Mouse (Mus musculus) ovary, adult 18-20 months (tissue): ENCODE data around the gene Wnt7b.

ENCODE experiments used
- DNase-seq: peaks from one replicate; pipeline ENCODE4 v3.0.0; 2022; ENCODE audit warnings: low spot score, mixed read lengths

The Wnt7b gene

DNA sequence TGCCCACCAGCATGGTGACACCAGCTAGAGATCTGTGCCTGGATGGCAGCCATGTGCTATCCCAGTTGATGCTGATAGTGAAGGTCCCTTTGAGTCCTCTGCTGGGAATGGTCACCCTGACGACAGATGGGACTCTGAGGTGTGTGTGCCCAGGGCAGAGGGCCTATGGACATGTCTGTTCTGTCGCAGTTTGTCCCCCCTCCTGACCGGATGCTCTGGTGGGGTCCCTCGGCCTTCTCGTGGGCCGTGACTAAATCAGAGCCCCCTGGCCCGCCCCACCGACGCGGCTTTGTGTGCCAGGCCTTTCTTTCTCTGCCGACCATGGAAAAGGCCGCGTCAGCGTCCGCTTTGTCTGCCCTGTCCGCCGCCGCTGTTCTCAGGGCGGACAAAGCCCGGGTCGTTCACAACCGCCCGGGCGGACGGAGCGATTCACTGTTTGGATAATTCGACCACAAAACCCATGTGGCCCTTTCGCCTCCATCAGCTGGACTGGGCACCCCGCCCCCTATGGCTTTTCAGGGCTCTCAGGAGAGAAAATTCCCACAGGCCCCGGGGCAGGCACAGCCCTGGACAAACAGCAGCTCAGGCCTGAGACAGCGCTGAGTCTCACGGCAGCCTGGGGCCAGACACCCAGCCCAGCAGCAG, 74.8 kb downstream of the Wnt7b start:
- no peak for DNase-seq

DNA sequence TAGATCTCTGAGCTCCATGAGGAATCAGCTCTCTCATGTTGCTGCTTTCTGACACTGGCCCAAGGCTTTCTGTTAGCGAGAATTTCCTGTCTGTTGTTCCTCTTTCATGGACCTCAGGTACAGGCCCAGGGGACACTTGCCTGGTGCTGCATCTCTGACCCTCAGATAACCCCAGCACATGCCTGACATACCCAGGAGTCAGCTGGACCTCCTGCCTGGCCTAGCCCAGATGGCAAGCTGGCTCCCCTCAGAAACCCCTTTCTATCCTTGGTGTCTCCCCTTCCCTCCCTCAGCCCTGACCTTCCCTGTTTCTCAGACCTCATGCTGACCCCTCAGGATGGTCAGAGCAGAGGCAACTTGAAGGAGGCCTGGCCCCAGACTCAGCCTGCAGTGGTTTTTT, 75.6 kb downstream of the Wnt7b start:
- DNase-seq = no peak

DNA sequence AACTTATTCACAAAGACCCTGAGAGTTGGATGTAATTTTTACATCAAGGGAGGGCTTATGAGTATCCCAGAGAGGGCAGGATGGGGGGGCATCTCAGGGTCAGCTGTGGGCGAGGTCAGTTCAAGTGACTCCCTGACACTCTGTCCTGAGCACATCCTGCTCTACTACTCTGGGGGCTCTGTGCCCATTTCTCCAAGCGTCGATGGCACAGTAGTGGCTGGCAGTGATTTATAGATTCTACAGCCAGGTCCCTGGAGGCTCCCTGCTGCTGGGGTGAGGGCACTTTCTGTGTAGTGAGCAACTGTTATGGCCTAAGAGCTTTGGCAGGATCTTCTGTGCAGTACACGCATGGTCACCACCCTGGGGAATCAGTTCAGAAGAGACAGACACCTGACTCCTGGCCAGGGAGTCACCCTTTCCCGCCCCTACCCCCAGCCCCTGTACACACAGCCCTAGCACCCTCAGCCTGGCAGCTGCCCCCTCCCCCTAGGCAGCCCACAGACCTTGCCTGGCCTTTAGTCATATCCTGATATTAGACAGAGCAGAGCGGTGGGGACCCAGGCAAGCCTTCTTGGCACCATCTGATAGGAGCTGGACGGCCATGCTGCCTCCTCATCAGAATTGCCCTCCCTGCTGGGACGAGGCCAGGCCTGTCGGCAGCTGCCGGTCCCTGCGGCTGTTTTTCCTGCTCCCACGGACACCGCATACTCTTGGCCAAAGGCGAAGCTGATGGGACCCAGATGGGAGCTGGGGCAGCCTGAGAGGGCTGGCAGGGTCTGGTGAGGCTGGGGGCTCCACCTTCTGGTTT, 77.0 kb downstream of the Wnt7b start:
- peak; percentile 21 for DNase-seq

DNA sequence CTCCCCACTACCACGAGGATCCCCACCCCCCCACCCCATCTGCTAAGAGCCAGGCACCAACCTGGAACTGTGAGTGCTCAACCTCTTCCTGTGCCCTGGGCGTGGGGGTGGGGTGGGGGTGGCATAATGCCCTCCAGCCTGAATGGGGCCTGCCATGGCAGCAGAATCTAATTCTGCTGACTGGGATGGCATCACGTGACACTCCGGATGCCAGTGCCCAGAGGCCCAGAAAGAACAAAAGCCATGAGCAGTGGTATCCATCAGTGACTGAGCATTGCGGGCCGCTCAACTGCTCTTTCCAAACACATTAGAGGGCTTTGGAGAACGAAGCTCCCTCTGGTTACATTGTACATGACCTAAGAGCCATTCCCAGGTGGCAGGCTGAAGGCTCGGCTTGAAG, 79.1 kb downstream of the Wnt7b start, which contains the start of gene 7530416G11Rik:
Gene 7530416G11Rik (minus strand): TSS at position 101 of the 400 bp plus-strand sequence.
- DNase-seq = no peak

DNA sequence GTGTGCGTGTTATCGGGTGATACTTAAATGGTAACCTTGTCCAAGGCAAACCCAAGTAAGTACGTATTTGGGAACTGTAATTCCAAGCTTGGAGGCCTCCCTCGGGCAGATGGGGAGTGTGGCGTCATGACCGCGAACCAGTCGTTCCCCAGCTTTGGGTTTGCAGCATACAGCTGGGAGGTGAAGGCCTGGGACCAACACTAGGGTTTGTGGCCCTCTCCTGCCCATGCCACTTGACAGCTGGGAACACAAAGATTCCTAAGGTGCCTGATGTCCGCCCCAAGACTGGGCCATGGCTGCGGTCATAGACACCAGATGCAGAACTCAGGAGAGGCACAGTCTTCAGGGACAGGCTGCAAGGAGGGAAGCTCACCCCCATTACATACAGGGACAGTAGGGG, 82.0 kb downstream of the Wnt7b start:
- DNase-seq = no peak

DNA sequence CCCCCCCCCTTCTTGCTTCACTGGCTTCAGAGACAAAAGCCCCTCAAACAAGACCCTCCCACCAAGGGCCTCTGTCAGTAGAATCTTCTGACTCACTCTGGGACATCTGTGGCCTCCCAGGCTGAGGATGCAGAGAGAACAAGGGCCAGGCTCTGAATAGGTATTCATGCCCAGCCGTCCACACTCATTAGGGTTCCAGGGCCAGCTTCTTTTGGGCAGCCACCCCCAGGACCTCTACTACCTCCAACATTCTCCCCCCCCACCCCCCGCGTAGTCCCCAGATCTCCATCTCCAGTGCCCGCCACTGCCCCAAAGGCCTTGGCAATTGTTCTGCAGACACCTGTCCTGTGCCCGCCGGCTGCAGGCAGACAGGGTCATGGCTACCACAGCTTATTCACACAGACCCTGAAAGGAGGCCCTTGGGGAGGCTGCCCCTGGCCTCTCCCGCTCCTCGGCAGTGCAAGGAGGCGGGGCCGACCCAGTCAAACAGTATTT, 84.2 kb downstream of the Wnt7b start:
- no peak for DNase-seq

DNA sequence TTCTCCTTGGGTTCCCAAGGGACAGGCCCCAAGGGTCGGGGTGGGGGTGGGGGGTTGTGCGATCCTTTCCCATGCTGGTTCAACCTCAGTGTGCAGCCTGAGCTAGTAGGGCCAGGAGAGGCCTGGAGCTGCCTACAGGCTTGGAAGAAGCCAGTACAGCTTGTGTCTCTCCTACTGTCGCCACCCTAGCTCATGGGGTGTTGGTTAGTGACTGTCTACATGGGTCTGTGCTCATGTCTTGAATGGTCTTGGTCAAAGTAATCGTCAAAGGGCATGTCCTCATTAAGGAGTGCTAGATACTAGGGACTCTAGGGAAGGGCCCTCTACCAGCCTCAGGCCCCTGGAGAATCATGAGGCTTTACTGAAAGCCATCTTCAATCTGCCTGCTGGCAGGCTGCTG, 84.7 kb downstream of the Wnt7b start:
- DNase-seq = no peak

DNA sequence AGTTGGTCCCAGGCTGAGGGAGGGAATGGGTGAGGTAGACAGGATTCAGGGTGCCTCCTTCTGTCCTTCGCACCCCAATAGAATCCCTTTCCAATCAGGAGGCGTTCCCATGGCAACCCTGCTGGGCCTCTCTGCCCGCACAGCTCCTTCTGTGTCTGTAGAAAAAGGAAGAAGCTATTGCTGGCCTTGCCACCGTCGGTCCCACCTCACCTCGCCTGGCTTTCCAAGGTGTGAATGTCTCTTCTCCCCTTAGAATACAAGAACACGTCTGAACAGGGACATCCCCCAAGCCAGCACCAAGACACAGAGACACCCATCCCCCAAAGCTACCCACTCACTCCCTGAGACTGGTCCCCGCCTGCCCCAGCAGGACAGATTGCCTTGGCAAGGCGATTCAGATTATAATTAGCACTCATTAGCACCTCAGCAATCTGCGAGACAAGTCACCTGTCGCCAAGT, 88.1 kb downstream of the Wnt7b start:
- DNase-seq = no peak

DNA sequence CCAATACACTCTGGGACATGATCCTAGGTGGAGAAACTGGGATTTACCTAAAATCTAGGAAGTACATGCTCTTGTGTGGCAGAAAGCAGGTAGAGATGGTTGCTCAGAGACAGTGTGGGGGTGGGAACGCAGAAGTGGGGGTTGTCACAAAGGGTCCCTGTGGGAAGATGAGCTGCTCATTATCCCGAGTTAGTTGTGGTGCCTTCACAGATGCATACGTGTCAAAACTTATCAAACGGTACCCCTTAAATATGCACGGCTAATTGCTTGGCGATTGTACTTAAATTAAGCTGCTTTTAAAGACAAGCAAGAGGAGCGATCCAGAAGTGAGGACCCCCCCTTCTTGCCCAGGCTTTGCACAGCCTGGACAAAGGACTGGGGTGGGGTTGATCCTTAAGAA, 92.5 kb downstream of the Wnt7b start:
- DNase-seq = no peak

DNA sequence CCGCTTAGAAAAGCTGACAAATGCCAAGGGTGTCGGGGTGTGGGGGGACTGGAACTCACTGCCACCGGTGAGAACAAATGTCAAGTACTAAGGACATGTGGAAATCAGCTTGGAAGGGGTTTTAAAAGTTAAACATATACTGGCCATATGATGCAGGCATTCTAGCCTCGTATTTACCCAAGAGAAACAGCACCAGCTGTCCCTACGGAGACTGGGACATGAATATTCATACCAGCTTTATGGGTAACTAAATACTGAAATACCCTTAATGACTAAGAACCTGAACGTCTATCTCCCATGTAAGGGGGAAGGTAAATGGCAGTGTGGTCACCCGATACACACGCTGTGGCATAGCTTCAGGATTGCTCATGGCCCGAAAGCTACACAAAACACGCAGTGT, 93.4 kb downstream of the Wnt7b start:
- no peak for DNase-seq
